Mouse (Mus musculus): ENCODE data around the gene Galnt12. TPM values are rescaled to one million over a fixed set of nuclear protein-coding genes. Genes with fewer than 3 reads are reported as not detected.
"Not testable (repeated sequence)": the region's sequence is repeated elsewhere in the genome, so short reads cannot be mapped to it uniquely, and the experiment has no call there.

Gene Galnt12
- total RNA-seq (2015): 0.84 and 1.5 TPM in 2 replicates
- 2.7 and 3.0 TPM in 2 replicates for total RNA-seq (2017)

DNA sequence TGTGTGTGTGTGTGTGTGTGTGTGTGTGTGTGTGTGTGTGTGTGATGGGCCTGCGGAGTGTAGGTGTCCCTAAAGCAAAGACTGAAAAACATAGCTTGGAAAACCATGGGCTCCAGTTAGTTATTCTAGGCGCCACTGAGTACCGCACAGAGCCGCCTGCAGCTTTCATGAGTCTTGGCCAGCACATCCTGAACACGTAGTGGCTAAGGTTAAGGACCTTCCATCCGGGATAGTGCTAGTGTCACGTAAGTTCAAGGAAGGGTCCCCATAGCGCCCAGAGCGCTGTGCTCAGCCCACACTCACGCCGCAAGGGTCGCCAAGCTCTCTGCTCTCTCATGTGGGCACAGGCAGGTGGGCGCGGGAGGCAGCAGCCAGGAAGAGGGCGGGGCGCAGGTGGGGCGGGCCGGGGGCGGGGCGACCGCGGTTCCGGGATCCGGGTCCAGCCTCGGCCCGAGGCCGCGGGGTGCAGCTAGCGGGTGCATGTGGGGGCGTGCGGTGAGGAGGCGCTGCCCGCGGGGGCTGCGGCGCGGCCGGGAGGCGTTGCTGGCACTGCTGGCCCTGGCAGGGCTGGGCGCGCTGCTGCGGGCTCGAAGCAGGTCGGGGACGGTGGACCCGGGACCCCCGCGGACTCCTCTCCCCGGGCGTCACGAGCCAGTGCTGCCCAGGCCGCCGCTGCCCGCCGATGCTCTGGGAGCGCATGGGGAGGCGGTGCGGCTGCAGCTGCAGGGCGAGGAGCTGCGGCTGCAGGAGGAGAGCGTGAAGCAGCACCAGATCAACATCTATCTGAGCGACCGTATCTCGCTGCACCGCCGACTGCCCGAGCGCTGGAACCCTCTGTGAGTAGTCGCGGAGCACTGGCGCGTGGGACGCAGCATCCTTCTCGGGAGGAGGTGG, at the start of gene Galnt12:
Gene Galnt12, plus strand, starts transcription at position 417 of the 894 bp plus-strand sequence.
- ATAC-seq (ENCODE audit: poor library complexity, severe bottlenecking): peak; percentile 38

DNA sequence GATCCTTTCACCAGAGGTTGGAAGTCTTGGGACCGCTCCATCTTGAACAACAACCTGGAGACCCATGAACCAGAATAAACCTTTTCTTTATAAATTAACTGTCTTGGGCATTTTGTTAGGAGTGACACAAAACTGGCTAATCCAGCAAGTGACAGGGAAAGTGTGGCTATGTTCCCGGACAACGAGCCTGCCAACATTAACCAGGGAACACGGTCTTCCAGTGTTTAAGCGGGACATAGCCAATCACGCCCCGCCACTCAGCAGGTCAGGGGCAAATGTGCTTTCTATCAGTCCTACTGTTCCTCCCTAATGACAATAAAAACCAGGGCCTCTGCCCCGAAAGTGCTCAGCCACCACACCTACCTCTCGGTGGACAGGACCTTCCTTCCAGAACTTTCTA, 47.8 kb upstream of the Galnt12 start:
- no peak for ATAC-seq (ENCODE audit: poor library complexity, severe bottlenecking)

DNA sequence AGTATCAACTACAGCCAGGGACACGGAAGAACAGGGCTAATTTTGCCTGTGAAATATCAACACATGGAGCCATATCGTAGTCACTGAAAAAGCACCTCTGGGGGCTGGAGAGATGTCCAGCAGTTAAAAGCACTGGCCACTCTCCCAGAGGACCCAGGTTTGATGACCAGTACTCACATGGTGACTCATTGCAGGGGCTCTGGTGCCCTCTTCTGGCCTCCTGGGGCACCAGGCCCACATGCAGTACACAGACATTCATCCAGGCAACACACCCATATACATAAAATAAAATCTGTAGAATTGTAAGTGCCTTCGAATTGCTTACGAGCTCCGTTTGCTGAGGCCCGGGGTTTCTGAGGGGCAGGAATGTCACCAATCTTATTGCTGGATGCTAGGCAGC, 44.7 kb upstream of the Galnt12 start:
- no peak for ATAC-seq (ENCODE audit: poor library complexity, severe bottlenecking)

DNA sequence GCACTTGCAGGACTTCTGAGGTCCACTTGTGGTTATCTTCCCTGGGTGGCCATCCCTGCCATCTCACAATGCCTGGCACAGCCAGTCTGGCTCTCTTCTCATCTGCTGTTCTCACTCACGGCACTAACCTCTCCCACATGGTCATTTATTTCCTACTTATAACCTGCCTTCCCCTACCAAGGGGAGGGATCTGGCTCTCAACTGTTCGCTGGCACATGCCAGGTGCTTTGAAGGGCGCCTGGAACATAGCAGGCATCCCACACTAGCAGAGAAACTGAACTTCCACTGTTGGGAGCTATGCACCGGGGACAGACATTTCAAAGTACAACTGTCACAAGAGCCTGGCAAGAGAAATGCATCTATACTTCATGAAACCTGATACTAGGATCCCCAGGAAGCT, 43.9 kb upstream of the Galnt12 start:
- no peak for ATAC-seq (ENCODE audit: poor library complexity, severe bottlenecking)

DNA sequence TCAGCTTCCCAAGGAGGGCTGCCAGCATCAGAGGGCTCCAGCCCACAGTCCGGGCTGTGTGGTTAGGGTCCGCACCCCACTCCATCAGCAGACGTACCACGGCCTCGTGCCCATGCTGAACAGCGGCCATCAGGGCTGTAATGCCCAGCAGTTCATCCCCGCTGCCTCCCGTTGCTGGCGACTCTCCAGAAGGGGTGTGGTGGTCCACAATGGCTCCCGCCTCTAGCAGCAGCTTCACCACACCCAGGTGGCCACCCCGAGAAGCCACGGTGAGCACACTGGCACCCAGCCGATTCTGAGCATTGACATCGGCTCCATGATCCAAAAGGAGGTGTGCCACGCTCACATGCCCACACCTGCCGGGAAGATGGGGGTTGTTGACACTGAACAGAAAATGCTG, 42.5 kb upstream of the Galnt12 start:
- ATAC-seq (ENCODE audit: poor library complexity, severe bottlenecking): no peak

DNA sequence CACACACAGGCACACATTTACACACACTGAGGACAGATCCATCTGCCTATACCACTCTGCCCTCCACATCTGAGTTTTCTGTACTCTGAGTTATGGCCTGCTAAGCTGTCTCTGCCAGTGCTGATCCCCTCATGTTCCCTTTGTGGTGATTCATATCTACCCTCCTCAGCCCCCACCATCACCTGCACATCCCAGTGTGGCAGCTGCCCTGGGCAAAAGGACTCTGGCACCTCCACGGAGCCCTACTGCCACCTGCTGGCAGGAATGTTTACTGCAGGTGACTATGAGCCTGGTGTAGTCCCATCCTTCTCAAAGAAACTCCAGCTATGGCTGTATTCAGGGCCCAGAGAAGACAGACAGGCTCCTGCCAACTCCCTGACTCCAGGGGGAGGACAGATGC, 41.5 kb upstream of the Galnt12 start:
- peak; percentile 76 for ATAC-seq (ENCODE audit: poor library complexity, severe bottlenecking)

DNA sequence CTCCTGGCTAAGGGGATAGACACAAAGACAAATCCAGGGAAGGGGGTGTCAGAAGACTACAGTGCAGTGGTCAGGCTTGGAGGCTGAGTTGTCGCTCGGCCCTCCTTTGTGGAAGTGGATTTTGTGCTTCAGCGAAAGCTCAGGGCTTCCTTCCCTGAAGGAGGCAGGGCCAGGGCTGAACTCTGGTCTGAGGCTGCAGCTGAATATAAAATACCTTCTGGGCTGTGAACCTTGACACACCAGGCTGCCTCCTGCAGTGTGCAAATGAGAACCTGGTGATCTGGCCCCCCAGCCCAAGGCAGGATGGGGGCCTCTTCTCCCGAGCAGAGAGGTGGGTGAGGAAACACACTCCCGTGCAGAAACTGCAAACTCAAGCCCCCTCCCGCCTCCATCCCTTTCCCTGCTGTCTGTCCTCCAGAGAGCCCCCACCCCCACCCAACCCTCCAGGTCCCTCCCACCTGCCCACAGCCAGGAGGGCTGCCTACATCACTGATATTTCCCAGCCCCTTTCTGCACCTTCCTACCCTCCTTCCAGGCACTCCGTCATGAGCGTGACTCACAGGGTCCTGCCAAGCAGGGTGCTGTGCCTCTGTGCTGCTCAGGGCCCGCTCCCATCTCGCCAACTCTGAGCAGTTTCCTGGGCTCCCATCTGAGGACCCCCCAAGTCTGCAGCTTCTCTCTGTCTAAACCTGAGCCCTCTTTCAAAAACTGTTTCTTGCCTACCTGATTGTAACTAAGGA, 40.9 kb upstream of the Galnt12 start:
- no peak for ATAC-seq (ENCODE audit: poor library complexity, severe bottlenecking)

DNA sequence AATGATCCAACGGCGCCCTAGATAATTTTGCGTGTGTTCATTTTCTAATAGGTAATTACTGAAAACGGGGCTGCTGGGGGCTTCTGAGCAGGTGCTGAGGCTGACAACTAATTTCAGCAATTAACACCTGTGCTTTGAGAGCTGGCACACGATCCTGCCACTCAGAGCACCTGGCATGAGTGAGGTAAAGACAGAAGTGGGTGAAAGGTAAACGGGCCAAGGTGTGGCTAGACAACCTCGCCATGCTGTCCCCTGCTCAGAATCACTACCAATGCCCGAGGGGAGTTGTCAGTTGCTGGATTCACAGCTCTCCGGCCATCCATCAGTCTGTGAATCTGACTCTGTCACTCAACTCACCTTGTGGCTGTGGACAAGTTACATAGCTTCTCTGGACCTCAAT, 39.8 kb upstream of the Galnt12 start:
- ATAC-seq (ENCODE audit: poor library complexity, severe bottlenecking): no peak

DNA sequence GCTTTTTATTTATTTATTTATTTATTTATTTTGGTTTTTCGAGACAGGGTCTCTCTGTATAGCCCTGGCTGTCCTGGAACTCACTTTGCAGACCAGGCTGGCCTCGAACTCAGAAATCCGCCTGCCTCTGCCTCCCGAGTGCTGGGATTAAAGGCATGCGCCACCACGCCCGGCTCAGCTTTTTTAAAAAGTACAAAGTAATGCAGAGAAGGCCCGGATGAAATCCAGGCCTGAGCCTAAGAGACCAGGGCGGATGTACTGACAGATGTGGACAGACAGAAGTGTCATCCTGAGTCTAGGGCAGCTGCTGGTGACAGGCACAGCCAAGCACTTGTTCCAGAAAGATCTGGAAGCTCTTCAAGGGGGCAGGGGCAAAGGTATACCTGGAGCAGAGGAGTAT, 36.5 kb upstream of the Galnt12 start:
- ATAC-seq (ENCODE audit: poor library complexity, severe bottlenecking): not testable (repeated sequence)

DNA sequence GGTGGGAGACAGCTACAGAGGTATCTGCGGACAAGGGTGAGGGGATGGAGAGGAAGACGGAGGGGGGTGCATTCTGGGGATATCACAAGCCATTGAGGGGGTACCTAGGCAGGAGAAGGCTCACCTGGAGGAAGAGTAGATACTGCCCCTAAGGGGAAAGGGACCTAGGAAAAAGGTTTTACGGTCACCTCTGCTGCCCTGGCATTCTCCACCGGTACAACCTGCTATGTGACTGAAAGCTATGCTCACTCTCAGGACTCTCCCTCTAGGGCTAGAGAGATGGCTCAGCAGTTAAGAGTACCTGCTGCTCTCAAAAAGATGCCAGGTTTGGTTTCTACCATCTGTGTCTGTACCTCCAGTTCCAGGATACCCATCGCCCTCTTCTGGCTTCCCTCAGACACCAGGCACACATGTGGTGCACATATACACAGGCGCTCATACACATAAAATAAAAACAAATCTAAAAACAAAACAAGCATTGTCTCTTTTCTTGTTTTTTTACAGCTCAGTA, 36.1 kb upstream of the Galnt12 start:
- no peak for ATAC-seq (ENCODE audit: poor library complexity, severe bottlenecking)

DNA sequence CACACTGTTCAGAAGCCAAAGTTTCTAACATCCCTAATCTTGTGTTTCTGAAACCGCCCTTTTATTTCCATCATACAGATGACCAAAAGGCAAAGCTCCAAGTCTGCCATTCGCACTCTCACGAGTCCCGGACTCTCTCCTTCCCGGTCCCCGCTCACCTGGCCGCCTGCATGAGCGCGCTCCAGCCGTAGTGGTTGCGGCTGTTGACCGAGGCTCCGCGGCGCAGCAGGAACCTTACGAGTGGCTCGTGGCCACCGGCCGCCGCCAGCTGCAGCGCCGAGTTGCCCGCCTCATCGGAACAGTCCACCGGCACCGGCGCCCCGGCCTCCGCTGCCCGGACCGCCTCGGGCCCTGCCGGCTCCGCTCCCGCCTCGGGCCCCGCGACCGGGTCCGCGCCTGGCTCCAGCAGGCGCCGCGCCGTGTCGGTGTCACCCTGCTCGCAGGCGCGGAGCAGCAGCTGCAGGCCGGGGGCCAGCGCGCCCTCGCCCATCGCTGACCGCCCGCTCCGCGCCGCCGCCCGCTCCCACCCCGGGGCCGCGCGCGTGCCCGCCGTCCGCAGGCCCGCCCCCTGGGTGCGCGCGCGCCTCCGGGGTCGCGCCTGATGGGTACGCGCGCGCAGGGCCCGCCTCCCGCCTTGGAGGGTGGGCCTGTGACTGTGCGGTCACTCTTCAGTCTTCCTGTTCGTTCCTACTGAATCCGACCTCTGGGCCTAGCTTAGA, 34.8 kb upstream of the Galnt12 start, which contains the start of gene Anks6:
Gene Anks6, minus strand, starts transcription at position 637 of the 719 bp plus-strand sequence.
- ATAC-seq (ENCODE audit: poor library complexity, severe bottlenecking): peak; percentile 33; the same call in 1 of the 2 replicates

DNA sequence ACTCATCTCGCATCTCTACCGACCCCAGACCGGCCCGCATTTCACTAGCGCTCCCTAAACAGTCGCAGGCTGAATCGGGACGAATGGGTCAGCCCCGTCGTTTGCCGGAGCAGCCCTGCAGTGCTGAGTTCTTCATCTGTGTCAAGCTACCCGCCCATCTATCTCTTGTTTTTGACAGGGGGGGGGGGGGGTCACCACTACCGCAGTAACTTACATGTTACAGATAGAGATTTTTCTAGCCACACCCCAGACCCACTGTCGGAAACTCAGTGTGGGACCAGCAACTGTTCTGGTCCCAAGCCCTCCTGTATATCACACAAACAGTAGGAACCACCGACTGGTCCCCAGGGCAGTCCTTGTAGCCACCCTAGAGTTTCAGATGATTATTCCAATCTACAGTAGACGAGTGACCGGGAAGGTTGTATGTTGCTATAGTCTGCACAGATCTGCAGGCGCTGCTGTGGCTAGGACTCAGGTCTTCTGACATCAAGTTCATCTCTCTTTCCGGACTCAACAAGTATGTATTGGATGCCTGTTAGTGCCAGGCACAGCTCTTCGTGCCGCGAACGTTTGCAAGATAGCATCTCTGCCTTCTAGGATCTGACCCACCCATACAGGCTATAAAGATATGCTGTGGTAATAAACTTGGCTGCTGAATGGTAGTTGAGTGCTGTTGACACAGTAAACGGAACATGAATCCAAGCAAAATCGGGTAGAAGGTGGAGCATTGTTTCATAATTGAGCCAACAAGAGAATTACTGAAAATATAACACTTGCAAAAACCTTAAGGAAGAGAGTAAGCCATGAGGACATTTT, 34.0 kb upstream of the Galnt12 start:
- ATAC-seq (ENCODE audit: poor library complexity, severe bottlenecking): no peak

DNA sequence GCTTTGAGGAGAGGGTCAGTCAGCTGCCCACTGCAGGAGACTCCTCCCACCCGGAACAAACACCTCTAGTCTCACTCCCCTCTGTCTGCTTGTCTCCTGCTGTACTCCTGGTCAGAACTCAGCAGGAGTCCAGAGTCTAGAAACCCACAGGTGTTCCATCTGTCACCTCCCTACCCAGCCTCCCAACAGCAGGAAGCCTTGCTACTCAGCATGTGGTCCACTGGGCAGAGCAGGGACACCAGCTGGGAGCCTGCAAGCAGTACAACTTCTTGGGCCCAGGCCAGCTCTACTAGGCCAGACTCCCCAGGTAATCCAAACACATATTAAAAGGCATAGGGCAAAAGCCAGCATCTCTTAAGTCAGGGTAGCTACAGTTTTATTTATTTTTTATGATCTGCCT, 30.8 kb upstream of the Galnt12 start:
- ATAC-seq (ENCODE audit: poor library complexity, severe bottlenecking): no peak

DNA sequence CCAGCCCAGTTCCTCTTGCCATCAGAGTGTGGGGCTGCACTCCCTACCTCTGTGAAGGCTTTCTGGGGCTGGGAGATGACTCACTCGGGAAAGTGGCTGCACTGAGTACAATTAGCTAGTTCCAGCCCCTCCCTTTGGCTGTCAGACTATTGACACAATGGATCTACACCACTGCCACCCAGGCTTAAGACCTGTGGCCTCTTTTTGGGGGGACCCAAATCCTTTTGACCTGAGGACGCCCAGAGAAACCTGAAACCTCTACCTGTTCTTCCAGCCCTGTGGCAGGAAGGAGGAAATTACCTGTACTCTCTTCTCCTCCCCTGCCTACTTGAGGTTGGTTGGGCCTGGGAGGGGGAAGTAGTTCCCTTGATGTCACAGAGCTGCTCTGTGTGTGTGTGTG, 16.7 kb upstream of the Galnt12 start:
- ATAC-seq (ENCODE audit: poor library complexity, severe bottlenecking): 0 out of 2 replicates have a peak, but pooled peaks have one; percentile 18

DNA sequence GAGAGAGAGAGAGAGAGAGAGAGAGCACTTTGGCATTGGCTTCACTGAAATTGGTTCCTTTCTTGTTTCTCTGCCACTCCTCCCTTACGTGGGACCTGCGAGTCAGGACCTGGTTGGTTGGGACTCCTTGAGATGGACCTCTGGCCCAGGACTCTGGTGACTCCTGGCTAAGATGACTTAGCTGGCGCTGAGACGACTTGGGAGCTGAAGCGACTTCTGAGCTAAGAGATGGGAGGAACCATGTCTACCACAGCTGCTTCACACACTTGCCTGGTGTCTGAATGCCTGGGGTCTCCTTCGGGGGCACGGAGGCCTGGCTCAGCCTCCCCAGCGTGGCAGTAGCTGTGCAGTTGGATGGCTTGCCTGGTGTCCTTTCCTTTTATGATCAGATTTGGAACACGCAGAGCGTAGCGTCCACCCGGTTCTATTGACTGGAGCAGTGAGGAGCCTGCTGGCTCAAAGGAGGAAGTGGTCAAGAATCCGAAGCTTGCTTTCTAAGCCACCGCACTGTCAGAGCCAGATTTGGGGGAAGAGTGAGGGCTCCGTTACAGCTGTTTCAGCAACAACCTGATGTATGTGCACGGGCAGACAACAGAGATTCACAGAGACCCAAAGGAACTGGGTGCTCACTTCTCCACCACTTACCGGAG, 11.6 kb upstream of the Galnt12 start:
- ATAC-seq (ENCODE audit: poor library complexity, severe bottlenecking): peak; percentile 89

DNA sequence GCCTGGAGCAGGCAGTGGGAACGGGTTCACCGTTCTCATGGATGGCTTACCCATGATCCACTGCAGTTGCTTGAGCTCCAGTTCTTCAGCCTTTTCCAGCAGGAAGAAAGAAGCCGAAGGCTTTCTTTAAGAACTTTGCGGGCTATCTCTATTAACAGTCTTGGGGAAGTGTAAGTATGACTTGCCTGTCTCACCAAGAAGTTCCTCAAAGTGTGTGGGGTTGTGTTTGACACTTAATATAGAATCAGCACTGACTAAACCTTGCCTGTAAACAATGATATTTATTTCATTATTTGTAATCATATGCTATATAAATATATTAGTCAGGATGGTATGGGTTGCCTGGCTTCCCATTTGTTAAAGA, 11.1 kb upstream of the Galnt12 start:
- peak; percentile 69 for ATAC-seq (ENCODE audit: poor library complexity, severe bottlenecking)

DNA sequence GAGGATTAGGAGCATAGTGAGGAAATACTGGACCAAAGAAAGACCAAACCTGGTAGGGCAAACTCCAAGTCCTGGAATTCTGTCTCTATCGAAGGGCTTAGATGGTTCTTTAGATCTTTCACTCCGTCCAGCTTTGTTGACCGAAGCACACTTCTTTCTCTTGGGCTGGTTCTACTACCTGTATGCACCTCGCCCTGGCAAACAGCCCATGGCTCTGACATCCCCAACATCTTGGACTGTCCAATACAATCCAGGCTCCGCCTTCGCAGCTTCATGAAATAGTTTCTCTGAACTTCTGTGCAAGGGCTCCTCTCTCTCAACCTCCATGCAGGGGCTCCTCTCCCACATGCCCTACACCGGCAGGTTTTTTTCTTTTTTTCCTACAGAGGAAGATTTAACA, 7.9 kb upstream of the Galnt12 start:
- ATAC-seq (ENCODE audit: poor library complexity, severe bottlenecking): no peak

DNA sequence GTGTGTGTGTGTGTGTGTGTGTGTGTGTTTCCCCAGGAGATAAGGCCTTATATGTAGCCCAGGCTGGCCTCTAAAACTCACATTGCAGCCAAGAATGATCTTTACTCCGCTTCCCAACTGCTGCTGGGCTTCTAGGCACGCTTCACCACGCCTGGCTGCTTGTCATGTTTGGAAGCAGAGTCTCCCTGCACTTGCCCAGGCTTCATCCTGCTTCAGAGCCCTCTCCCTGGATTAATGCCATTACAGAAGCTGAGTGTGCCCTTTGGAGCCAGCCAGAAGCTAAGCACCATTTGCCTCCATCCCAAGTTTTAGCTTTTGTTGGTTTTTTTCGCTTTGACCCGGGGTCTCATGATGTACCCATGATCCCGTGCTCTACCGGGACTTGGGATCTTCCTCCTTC, 3.0 kb upstream of the Galnt12 start:
- no peak for ATAC-seq (ENCODE audit: poor library complexity, severe bottlenecking)

DNA sequence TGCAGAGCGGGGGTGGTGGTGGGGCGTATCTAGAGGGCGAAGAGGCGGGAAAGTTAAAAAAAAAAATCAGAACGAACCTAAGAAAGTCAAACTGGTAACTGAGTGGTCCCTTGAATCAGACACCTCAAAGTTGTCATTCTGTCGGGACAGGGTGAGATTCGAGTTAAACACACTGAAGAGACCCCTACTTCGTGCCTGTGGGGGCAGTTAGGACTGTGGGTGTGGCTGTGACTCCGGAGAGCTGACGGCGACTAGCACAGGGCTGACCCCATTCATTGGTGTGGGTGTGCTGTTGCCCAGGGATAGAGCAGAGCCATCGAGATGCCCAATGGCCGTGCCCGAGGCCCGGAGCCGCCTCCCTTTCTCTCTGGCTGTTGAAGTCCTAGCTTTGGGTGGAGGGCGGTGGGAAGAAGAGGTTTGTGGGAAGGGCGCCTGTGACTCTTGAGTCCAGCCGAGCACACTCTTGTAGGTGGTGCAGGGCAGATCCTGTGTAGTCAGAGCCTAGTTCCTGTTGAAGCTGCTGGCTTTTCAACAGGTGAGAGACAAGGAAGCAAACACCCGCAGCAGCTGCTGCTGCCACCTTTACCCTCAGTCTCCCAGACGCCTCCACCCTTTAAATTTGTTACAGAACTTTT, 795 bp downstream of the Galnt12 start:
- no peak for ATAC-seq (ENCODE audit: poor library complexity, severe bottlenecking)
